Mouse (Mus musculus): ENCODE results near the gene Sh3bp4. TPM values are rescaled to one million over a fixed set of nuclear protein-coding genes. Genes with fewer than 3 reads are reported as not detected.
A peak's percentile ranks its signal among the peaks of the same experiment; 100 is the strongest.

The Sh3bp4 gene
- total and polyA plus RNA-seq, 3 experiments, result not detected

- no peak for TF ChIP-seq RAD21 (IDR thresholded peaks at IDR 0.05; ENCODE audit: low read depth, low read length)
- TF ChIP-seq CTCF (conservative IDR thresholded peaks at IDR 0.05 in 1 of 2, IDR thresholded peaks at IDR 0.05 in 1 of 2; ENCODE audit: low read depth in 2 of 2, low read length in 2 of 2), result 0 out of 4 replicates have a peak, but pooled peaks of 1 of the 2 experiments have one; percentile 1
- no peak for TF ChIP-seq SIN3A (IDR thresholded peaks at IDR 0.05; ENCODE audit: low read length)
- no peak for TF ChIP-seq IRF4 (IDR thresholded peaks at IDR 0.05; ENCODE audit: low read depth, low read length)
- no peak for TF ChIP-seq HCFC1 (IDR thresholded peaks at IDR 0.05; ENCODE audit: low read depth, low read length)
- TF ChIP-seq MXI1 (IDR thresholded peaks at IDR 0.05; ENCODE audit: low read depth, low read length), result no peak
- TF ChIP-seq ZKSCAN1 (IDR thresholded peaks at IDR 0.05; ENCODE audit: borderline replicate concordance, low read depth, low read length), result no peak
- Histone ChIP-seq H3K4me3 (replicated peaks in 1 of 3; ENCODE audit: low read depth in 2 of 3, low read length in 2 of 3, poor library complexity in 1 of 3) (no peak overlapping the region), H3K4me2 (ENCODE audit: insufficient read depth, low read depth, poor library complexity, severe bottlenecking) (no peak overlapping the region), H3K27ac (ENCODE audit: insufficient read depth, low read depth) (no peak overlapping the region), H3K79me2 (replicated peaks; ENCODE audit: control insufficient read depth, extremely low read depth, insufficient read depth, poor library complexity, severe bottlenecking) (no peaks in the 10 kb centered on the region), H3K9ac (ENCODE audit: insufficient read depth, low read depth) (no peak overlapping the region), H3K27me3 (replicated peaks) (no peaks in the 10 kb centered on the region), H3K36me3 (replicated peaks in 1 of 2; ENCODE audit: control insufficient read depth in 1 of 2, insufficient read depth in 1 of 2, low read length in 1 of 2) (no peaks in the 10 kb centered on the region), H3K9me3 (replicated peaks; ENCODE audit: low read length) (peaks cover 88% of the 10 kb centered on the region), H3K4me1 (ENCODE audit: control insufficient read depth in 1 of 2, insufficient read depth in 2 of 2) (no peaks in the 10 kb centered on the region)
- no peak for DNase-seq (ENCODE audit: extremely low read depth)
- in situ Hi-C loops (cut with MboI; ENCODE audit: low pct_ligation_motif_present, low pct_unique_long_range_greater_than_20kb, low sequenced_read_pairs), result loop anchor here (25.0 kb wide), 1 partner anchor 454 kb away; no protein-coding TSS in a partner anchor
- dilution Hi-C loops (cut with MboI; ENCODE audit: extremely low pct_ligation_motif_present, extremely low pct_unique_long_range_greater_than_20kb, low sequenced_read_pairs), result no loop called here
These were observed 121.0 kb downstream of the Sh3bp4 start for GRCm38 (mm10) chr1:89191127-89191740.

- peaks cover 84% of the 10 kb centered on the region for H3K9me3 ChIP-seq (replicated peaks; ENCODE audit: low read length)
- no peaks in the 10 kb centered on the region for H3K27me3 ChIP-seq (replicated peaks)
- dilution Hi-C loops (cut with MboI; ENCODE audit: extremely low pct_ligation_motif_present, extremely low pct_unique_long_range_greater_than_20kb, low sequenced_read_pairs), result no loop called here
- H3K79me2 ChIP-seq (replicated peaks; ENCODE audit: control insufficient read depth, extremely low read depth, insufficient read depth, poor library complexity, severe bottlenecking), result no peaks in the 10 kb centered on the region
- H3K36me3 ChIP-seq (replicated peaks in 1 of 2; ENCODE audit: control insufficient read depth in 1 of 2, insufficient read depth in 1 of 2, low read length in 1 of 2), result no peaks in the 10 kb centered on the region
- no peak for DNase-seq (ENCODE audit: extremely low read depth)
- no peak overlapping the region for H3K9ac ChIP-seq (ENCODE audit: insufficient read depth, low read depth)
- TF ChIP-seq HCFC1 (IDR thresholded peaks at IDR 0.05; ENCODE audit: low read depth, low read length) (no peak), MXI1 (IDR thresholded peaks at IDR 0.05; ENCODE audit: low read depth, low read length) (no peak), ELF1 (IDR thresholded peaks at IDR 0.05; ENCODE audit: low read depth, low read length) (no peak), MYC (IDR thresholded peaks at IDR 0.05; ENCODE audit: low read depth, low read length) (no peak), MAZ (IDR thresholded peaks at IDR 0.05; ENCODE audit: low read depth, low read length) (no peak), CTCF (conservative IDR thresholded peaks at IDR 0.05 in 1 of 2, IDR thresholded peaks at IDR 0.05 in 1 of 2; ENCODE audit: low read depth in 2 of 2, low read length in 2 of 2) (no peak), TBP (conservative IDR thresholded peaks at IDR 0.05; ENCODE audit: low read depth, low read length) (no peak), ZMIZ1 (IDR thresholded peaks at IDR 0.05; ENCODE audit: low read depth, low read length) (no peak), MEF2A (IDR thresholded peaks at IDR 0.05; ENCODE audit: borderline replicate concordance, low read depth, low read length) (no peak), UBTF (IDR thresholded peaks at IDR 0.05; ENCODE audit: low read depth, low read length) (no peak), CHD2 (IDR thresholded peaks at IDR 0.05; ENCODE audit: low read length) (no peak), SIN3A (IDR thresholded peaks at IDR 0.05; ENCODE audit: low read length) (no peak), JUND (conservative IDR thresholded peaks at IDR 0.05; ENCODE audit: low read depth, low read length) (no peak), E2F4 (IDR thresholded peaks at IDR 0.05; ENCODE audit: insufficient replicate concordance, low read depth, low read length) (no peak)
- H3K4me2 ChIP-seq (ENCODE audit: insufficient read depth, low read depth, poor library complexity, severe bottlenecking), result no peak overlapping the region
- H3K27ac ChIP-seq (ENCODE audit: insufficient read depth, low read depth), result no peak overlapping the region
- H3K4me1 ChIP-seq (ENCODE audit: control insufficient read depth in 1 of 2, insufficient read depth in 2 of 2), result no peaks in the 10 kb centered on the region
- H3K4me3 ChIP-seq (replicated peaks in 1 of 3; ENCODE audit: low read depth in 2 of 3, low read length in 2 of 3, poor library complexity in 1 of 3), result no peak overlapping the region
- in situ Hi-C loops (cut with MboI; ENCODE audit: low pct_ligation_motif_present, low pct_unique_long_range_greater_than_20kb, low sequenced_read_pairs), result loop anchor here (25.0 kb wide), 1 partner anchor 455 kb away; no protein-coding TSS in a partner anchor
These were observed 122.5 kb downstream of the Sh3bp4 start for GRCm38 (mm10) chr1:89192536-89193220.
